Mouse (Mus musculus): ENCODE data around the gene March10. TPM values are rescaled to one million over a fixed set of nuclear protein-coding genes. Genes with fewer than 3 reads are reported as not detected.

March10 gene
- polyA plus RNA-seq, 1 experiment from 2014 or later, result 0.19 TPM

- WGBS (ENCODE audit: insufficient replicate concordance), result 32% methylated on average over 8 of the region's 8 CpGs
- 0 out of 2 replicates have a peak overlapping the region, but pooled peaks have one; percentile 51 for H3K27ac ChIP-seq (ENCODE audit: low read depth, low read length)
- no peaks in the 10 kb centered on the region for H3K36me3 ChIP-seq (ENCODE audit: control insufficient read depth, insufficient read depth, low read length)
- H3K9ac ChIP-seq (ENCODE audit: low read depth, low read length), result no peak overlapping the region
- H3K4me3 ChIP-seq (ENCODE audit: low read depth, low read length), result no peak overlapping the region
- no peaks in the 10 kb centered on the region for H3K27me3 ChIP-seq (ENCODE audit: control insufficient read depth, insufficient read depth, low read length)
- no peak overlapping the region for H3K4me2 ChIP-seq
- no peak for ATAC-seq (replicated peaks; ENCODE audit: insufficient number of reproducible peaks, low FRiP score, low TSS enrichment)
- H3K4me1 ChIP-seq (ENCODE audit: control insufficient read depth, insufficient read depth, low read length), result peaks cover 20% of the 10 kb centered on the region
- no peaks in the 10 kb centered on the region for H3K9me3 ChIP-seq (replicated peaks; ENCODE audit: control insufficient read depth, low read length)
Observed at GRCm38 (mm10) chr11:105333867-105334670, 122.5 kb downstream of the March10 start.

- no peak for ATAC-seq (replicated peaks; ENCODE audit: insufficient number of reproducible peaks, low FRiP score, low TSS enrichment)
- Histone ChIP-seq H3K27ac (ENCODE audit: low read depth, low read length) (no peak overlapping the region), H3K36me3 (ENCODE audit: control insufficient read depth, insufficient read depth, low read length) (no peaks in the 10 kb centered on the region), H3K9ac (ENCODE audit: low read depth, low read length) (no peak overlapping the region), H3K4me3 (ENCODE audit: low read depth, low read length) (no peak overlapping the region), H3K9me3 (replicated peaks; ENCODE audit: control insufficient read depth, low read length) (no peaks in the 10 kb centered on the region), H3K4me2 (no peak overlapping the region), H3K4me1 (ENCODE audit: control insufficient read depth, insufficient read depth, low read length) (peaks cover 22% of the 10 kb centered on the region), H3K27me3 (ENCODE audit: control insufficient read depth, insufficient read depth, low read length) (no peaks in the 10 kb centered on the region)
- WGBS (ENCODE audit: insufficient replicate concordance), result 73% methylated on average over 8 of the region's 8 CpGs
Observed at GRCm38 (mm10) chr11:105332468-105332867, 124.1 kb downstream of the March10 start.

DNA sequence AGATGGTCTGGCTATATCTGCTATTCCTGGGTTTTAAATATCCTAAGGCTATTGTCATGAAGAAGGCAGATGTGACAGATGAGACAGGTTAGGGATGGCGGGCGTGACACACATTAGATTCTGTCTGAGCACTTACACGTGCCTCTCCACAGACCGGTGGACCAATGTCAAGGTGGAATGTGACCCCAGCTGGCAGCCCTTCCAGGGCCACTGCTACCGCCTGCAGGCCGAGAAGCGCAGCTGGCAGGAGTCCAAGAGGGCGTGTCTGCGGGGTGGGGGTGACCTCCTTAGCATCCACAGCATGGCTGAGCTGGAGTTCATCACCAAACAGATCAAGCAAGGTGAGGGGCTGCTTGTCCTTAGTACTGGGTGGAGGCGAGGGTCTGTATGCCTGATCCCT is 124.8 kb downstream of the March10 start:
- no peak overlapping the region for H3K4me2 ChIP-seq
- H3K9ac ChIP-seq (ENCODE audit: low read depth, low read length), result no peak overlapping the region
- H3K4me1 ChIP-seq (ENCODE audit: control insufficient read depth, insufficient read depth, low read length), result peaks cover 22% of the 10 kb centered on the region
- no peaks in the 10 kb centered on the region for H3K27me3 ChIP-seq (ENCODE audit: control insufficient read depth, insufficient read depth, low read length)
- 36% methylated on average over 10 of the region's 10 CpGs for WGBS (ENCODE audit: insufficient replicate concordance)
- ATAC-seq (replicated peaks; ENCODE audit: insufficient number of reproducible peaks, low FRiP score, low TSS enrichment), result no peak
- no peaks in the 10 kb centered on the region for H3K36me3 ChIP-seq (ENCODE audit: control insufficient read depth, insufficient read depth, low read length)
- H3K9me3 ChIP-seq (replicated peaks; ENCODE audit: control insufficient read depth, low read length), result no peaks in the 10 kb centered on the region
- H3K4me3 ChIP-seq (ENCODE audit: low read depth, low read length), result no peak overlapping the region
- H3K27ac ChIP-seq (ENCODE audit: low read depth, low read length), result no peak overlapping the region

DNA sequence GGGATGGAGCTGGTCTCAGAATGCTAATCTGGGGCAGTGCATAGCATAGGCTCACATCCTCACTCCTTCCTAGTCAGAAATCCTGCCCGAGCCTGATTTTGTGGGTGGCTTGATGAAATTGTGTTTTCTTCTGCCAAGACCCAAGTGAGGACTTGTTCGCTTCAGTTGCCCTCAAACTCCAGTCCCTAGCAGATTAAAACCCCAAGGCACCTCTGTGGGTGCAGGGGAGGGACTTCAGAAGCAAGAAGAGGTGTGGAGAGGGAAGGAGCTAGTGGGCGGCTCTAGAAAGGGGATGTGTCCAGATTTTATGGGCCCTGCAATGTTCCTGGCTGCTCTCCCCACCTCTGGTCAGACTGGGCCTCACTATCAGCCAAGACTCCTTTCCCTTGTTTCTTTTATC is 125.4 kb downstream of the March10 start:
- Histone ChIP-seq H3K9ac (ENCODE audit: low read depth, low read length) (no peak overlapping the region), H3K4me1 (ENCODE audit: control insufficient read depth, insufficient read depth, low read length) (peaks cover 22% of the 10 kb centered on the region), H3K27ac (ENCODE audit: low read depth, low read length) (no peak overlapping the region), H3K36me3 (ENCODE audit: control insufficient read depth, insufficient read depth, low read length) (no peaks in the 10 kb centered on the region), H3K4me2 (no peak overlapping the region), H3K27me3 (ENCODE audit: control insufficient read depth, insufficient read depth, low read length) (no peaks in the 10 kb centered on the region), H3K9me3 (replicated peaks; ENCODE audit: control insufficient read depth, low read length) (no peaks in the 10 kb centered on the region), H3K4me3 (ENCODE audit: low read depth, low read length) (no peak overlapping the region)
- 79% methylated on average over 3 of the region's 3 CpGs for WGBS (ENCODE audit: insufficient replicate concordance)
- no peak for ATAC-seq (replicated peaks; ENCODE audit: insufficient number of reproducible peaks, low FRiP score, low TSS enrichment)

- H3K27ac ChIP-seq (ENCODE audit: low read depth, low read length), result no peak overlapping the region
- no peaks in the 10 kb centered on the region for H3K27me3 ChIP-seq (ENCODE audit: control insufficient read depth, insufficient read depth, low read length)
- H3K4me3 ChIP-seq (ENCODE audit: low read depth, low read length), result no peak overlapping the region
- H3K4me2 ChIP-seq, result no peak overlapping the region
- ATAC-seq (replicated peaks; ENCODE audit: insufficient number of reproducible peaks, low FRiP score, low TSS enrichment), result no peak
- H3K36me3 ChIP-seq (ENCODE audit: control insufficient read depth, insufficient read depth, low read length), result no peaks in the 10 kb centered on the region
- no peak overlapping the region for H3K9ac ChIP-seq (ENCODE audit: low read depth, low read length)
- WGBS (ENCODE audit: insufficient replicate concordance), result 72% methylated on average over 9 of the region's 9 CpGs
- peaks cover 22% of the 10 kb centered on the region for H3K4me1 ChIP-seq (ENCODE audit: control insufficient read depth, insufficient read depth, low read length)
- H3K9me3 ChIP-seq (replicated peaks; ENCODE audit: control insufficient read depth, low read length), result no peaks in the 10 kb centered on the region
Observed at GRCm38 (mm10) chr11:105329962-105330361, 126.6 kb downstream of the March10 start.

DNA sequence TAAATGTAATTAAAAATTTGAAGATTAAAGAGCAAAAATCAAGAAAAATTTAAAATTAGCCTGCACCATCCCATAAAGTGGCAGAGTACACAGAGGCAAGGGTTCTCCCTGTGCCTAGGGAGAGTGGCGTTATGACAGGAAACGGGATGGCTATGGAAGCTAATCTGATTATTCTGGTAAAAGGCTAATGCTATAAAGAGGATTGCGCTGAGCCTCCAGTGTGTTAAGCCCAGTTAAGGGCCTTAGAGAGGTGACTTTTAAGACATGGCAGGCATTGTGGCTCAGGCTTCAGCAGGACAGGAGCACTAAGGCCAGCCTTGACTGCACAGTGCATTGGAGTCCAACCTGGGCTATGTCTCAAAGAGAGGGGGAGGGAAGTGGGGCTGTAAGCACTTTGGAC is 129.4 kb downstream of the March10 start:
- no peak overlapping the region for H3K4me3 ChIP-seq (ENCODE audit: low read depth, low read length)
- no peak for ATAC-seq (replicated peaks; ENCODE audit: insufficient number of reproducible peaks, low FRiP score, low TSS enrichment)
- no peak overlapping the region for H3K9ac ChIP-seq (ENCODE audit: low read depth, low read length)
- no peaks in the 10 kb centered on the region for H3K27me3 ChIP-seq (ENCODE audit: control insufficient read depth, insufficient read depth, low read length)
- H3K9me3 ChIP-seq (replicated peaks; ENCODE audit: control insufficient read depth, low read length), result no peaks in the 10 kb centered on the region
- no peaks in the 10 kb centered on the region for H3K36me3 ChIP-seq (ENCODE audit: control insufficient read depth, insufficient read depth, low read length)
- 88% methylated on average over 3 of the region's 3 CpGs for WGBS (ENCODE audit: insufficient replicate concordance)
- no peak overlapping the region for H3K27ac ChIP-seq (ENCODE audit: low read depth, low read length)
- no peak overlapping the region for H3K4me2 ChIP-seq
- H3K4me1 ChIP-seq (ENCODE audit: control insufficient read depth, insufficient read depth, low read length), result peaks cover 12% of the 10 kb centered on the region

- Histone ChIP-seq H3K9me3 (replicated peaks; ENCODE audit: control insufficient read depth, low read length) (no peaks in the 10 kb centered on the region), H3K4me3 (ENCODE audit: low read depth, low read length) (no peak overlapping the region), H3K4me1 (ENCODE audit: control insufficient read depth, insufficient read depth, low read length) (0 out of 2 replicates have a peak, but pooled peaks cover 6% of the 10 kb centered on the region), H3K9ac (ENCODE audit: low read depth, low read length) (no peak overlapping the region), H3K4me2 (no peak overlapping the region), H3K27ac (ENCODE audit: low read depth, low read length) (no peak overlapping the region), H3K36me3 (ENCODE audit: control insufficient read depth, insufficient read depth, low read length) (no peaks in the 10 kb centered on the region), H3K27me3 (ENCODE audit: control insufficient read depth, insufficient read depth, low read length) (no peaks in the 10 kb centered on the region)
- 51% methylated on average over 5 of the region's 5 CpGs for WGBS (ENCODE audit: insufficient replicate concordance)
- no peak for ATAC-seq (replicated peaks; ENCODE audit: insufficient number of reproducible peaks, low FRiP score, low TSS enrichment)
Observed at GRCm38 (mm10) chr11:105323530-105323929, 133.0 kb downstream of the March10 start.

DNA sequence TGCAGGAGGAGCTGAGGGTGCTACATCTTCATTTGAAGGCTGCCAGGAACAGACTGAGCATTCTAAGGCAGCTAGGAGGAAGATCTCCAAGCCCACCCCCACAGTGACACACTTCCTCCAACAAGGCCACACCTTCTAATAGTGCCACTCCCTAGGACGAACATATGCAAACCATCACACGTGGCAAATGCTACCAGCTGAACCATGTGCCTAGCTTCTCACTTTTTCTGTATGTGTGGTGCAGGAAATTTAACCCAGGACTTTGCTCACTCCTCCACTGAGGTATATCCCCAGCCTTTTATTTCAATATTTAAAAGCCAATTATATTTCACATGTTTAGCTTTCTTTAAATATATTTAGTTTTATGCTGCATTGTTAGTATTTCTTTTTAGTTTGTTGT is 135.4 kb downstream of the March10 start:
- no peak overlapping the region for H3K27ac ChIP-seq (ENCODE audit: low read depth, low read length)
- no peaks in the 10 kb centered on the region for H3K27me3 ChIP-seq (ENCODE audit: control insufficient read depth, insufficient read depth, low read length)
- 0 out of 2 replicates have a peak, but pooled peaks cover 4% of the 10 kb centered on the region for H3K4me1 ChIP-seq (ENCODE audit: control insufficient read depth, insufficient read depth, low read length)
- H3K9me3 ChIP-seq (replicated peaks; ENCODE audit: control insufficient read depth, low read length), result no peaks in the 10 kb centered on the region
- ATAC-seq (replicated peaks; ENCODE audit: insufficient number of reproducible peaks, low FRiP score, low TSS enrichment), result no peak
- no peak overlapping the region for H3K9ac ChIP-seq (ENCODE audit: low read depth, low read length)
- no peaks in the 10 kb centered on the region for H3K36me3 ChIP-seq (ENCODE audit: control insufficient read depth, insufficient read depth, low read length)
- WGBS (ENCODE audit: insufficient replicate concordance), result 74% methylated on average over 2 of the region's 2 CpGs
- no peak overlapping the region for H3K4me3 ChIP-seq (ENCODE audit: low read depth, low read length)
- H3K4me2 ChIP-seq, result no peak overlapping the region

- 87% methylated on average over 6 of the region's 6 CpGs for WGBS (ENCODE audit: insufficient replicate concordance)
- no peak overlapping the region for H3K4me3 ChIP-seq (ENCODE audit: low read depth, low read length)
- no peak for ATAC-seq (replicated peaks; ENCODE audit: insufficient number of reproducible peaks, low FRiP score, low TSS enrichment)
- H3K4me2 ChIP-seq, result no peak overlapping the region
- no peaks in the 10 kb centered on the region for H3K36me3 ChIP-seq (ENCODE audit: control insufficient read depth, insufficient read depth, low read length)
- peaks cover 20% of the 10 kb centered on the region for H3K4me1 ChIP-seq (ENCODE audit: control insufficient read depth, insufficient read depth, low read length)
- H3K27ac ChIP-seq (ENCODE audit: low read depth, low read length), result no peak overlapping the region
- no peaks in the 10 kb centered on the region for H3K27me3 ChIP-seq (ENCODE audit: control insufficient read depth, insufficient read depth, low read length)
- no peak overlapping the region for H3K9ac ChIP-seq (ENCODE audit: low read depth, low read length)
- no peaks in the 10 kb centered on the region for H3K9me3 ChIP-seq (replicated peaks; ENCODE audit: control insufficient read depth, low read length)
Observed at GRCm38 (mm10) chr11:105317769-105318168, 138.8 kb downstream of the March10 start.
